Mouse (Mus musculus): ENCODE measurements at regions not wholly inside any gene's neighbourhood (a gene's known extent, or its start where the extent isn't known, plus 50 kb on each side); places are given as distances from the start of the nearest gene placed in this dataset.

GRCm38 (mm10) chr13:37553392-37553791 lies 208.4 kb downstream of the Ly86 start:
- no peak for ATAC-seq
- Histone ChIP-seq H3K9me3 (ENCODE audit: low read length) (no peaks in the 10 kb centered on the region), H3K36me3 (ENCODE audit: insufficient read depth) (no peaks in the 10 kb centered on the region), H3K27ac (ENCODE audit: low read depth, low read length) (no peak overlapping the region), H3K9ac (no peak overlapping the region), H3K4me2 (ENCODE audit: low read depth) (no peak overlapping the region), H3K4me3 (ENCODE audit: low read depth, low read length) (no peak overlapping the region), H3K27me3 (ENCODE audit: insufficient read depth, low read length) (no peaks in the 10 kb centered on the region), H3K4me1 (ENCODE audit: insufficient read depth) (no peaks in the 10 kb centered on the region)
- no peak for DNase-seq
- TF ChIP-seq CTCF (IDR thresholded peaks at IDR 0.05; ENCODE audit: low read depth) = no peak
- 50% methylated on average over 5 of the region's 5 CpGs for WGBS

- 80% methylated on average over 8 of the region's 8 CpGs for WGBS
- Histone ChIP-seq H3K36me3 (ENCODE audit: insufficient read depth) (no peaks in the 10 kb centered on the region), H3K9me3 (ENCODE audit: low read length) (no peaks in the 10 kb centered on the region), H3K9ac (no peak overlapping the region), H3K27ac (ENCODE audit: low read depth, low read length) (no peak overlapping the region), H3K27me3 (ENCODE audit: insufficient read depth, low read length) (no peaks in the 10 kb centered on the region), H3K4me3 (ENCODE audit: low read depth, low read length) (no peak overlapping the region), H3K4me1 (ENCODE audit: insufficient read depth) (no peaks in the 10 kb centered on the region), H3K4me2 (ENCODE audit: low read depth) (no peak overlapping the region)
- no peak for ATAC-seq
- DNase-seq = no peak
- no peak for TF ChIP-seq CTCF (IDR thresholded peaks at IDR 0.05; ENCODE audit: low read depth)
These were observed 212.2 kb downstream of the Ly86 start for GRCm38 (mm10) chr13:37557183-37557582.

GRCm38 (mm10) chr13:37557766-37558165 lies 212.8 kb downstream of the Ly86 start:
- no peak overlapping the region for H3K9ac ChIP-seq
- 80% methylated on average over 5 of the region's 5 CpGs for WGBS
- H3K4me2 ChIP-seq (ENCODE audit: low read depth) = no peak overlapping the region
- no peak for DNase-seq
- no peaks in the 10 kb centered on the region for H3K27me3 ChIP-seq (ENCODE audit: insufficient read depth, low read length)
- ATAC-seq = no peak
- H3K27ac ChIP-seq (ENCODE audit: low read depth, low read length) = no peak overlapping the region
- no peak overlapping the region for H3K4me3 ChIP-seq (ENCODE audit: low read depth, low read length)
- no peaks in the 10 kb centered on the region for H3K4me1 ChIP-seq (ENCODE audit: insufficient read depth)
- TF ChIP-seq CTCF (IDR thresholded peaks at IDR 0.05; ENCODE audit: low read depth) = no peak
- no peaks in the 10 kb centered on the region for H3K9me3 ChIP-seq (ENCODE audit: low read length)
- no peaks in the 10 kb centered on the region for H3K36me3 ChIP-seq (ENCODE audit: insufficient read depth)

- H3K4me3 ChIP-seq (ENCODE audit: low read depth, low read length) = no peak overlapping the region
- no peaks in the 10 kb centered on the region for H3K36me3 ChIP-seq (ENCODE audit: insufficient read depth)
- H3K9me3 ChIP-seq (ENCODE audit: low read length) = no peaks in the 10 kb centered on the region
- no peak overlapping the region for H3K9ac ChIP-seq
- no peak overlapping the region for H3K4me2 ChIP-seq (ENCODE audit: low read depth)
- H3K27me3 ChIP-seq (ENCODE audit: insufficient read depth, low read length) = no peaks in the 10 kb centered on the region
- no peaks in the 10 kb centered on the region for H3K4me1 ChIP-seq (ENCODE audit: insufficient read depth)
- DNase-seq (no peak), ATAC-seq (no peak)
- no peak overlapping the region for H3K27ac ChIP-seq (ENCODE audit: low read depth, low read length)
- TF ChIP-seq CTCF (IDR thresholded peaks at IDR 0.05; ENCODE audit: low read depth) = no peak
- 77% methylated on average over 5 of the region's 5 CpGs for WGBS
These were observed 214.0 kb downstream of the Ly86 start for GRCm38 (mm10) chr13:37559056-37559455.

- Histone ChIP-seq H3K4me1 (ENCODE audit: insufficient read depth) (no peaks in the 10 kb centered on the region), H3K9me3 (ENCODE audit: low read length) (no peaks in the 10 kb centered on the region), H3K27ac (ENCODE audit: low read depth, low read length) (no peak overlapping the region), H3K4me2 (ENCODE audit: low read depth) (no peak overlapping the region), H3K9ac (no peak overlapping the region), H3K27me3 (ENCODE audit: insufficient read depth, low read length) (no peaks in the 10 kb centered on the region), H3K4me3 (ENCODE audit: low read depth, low read length) (no peak overlapping the region), H3K36me3 (ENCODE audit: insufficient read depth) (no peaks in the 10 kb centered on the region)
- TF ChIP-seq CTCF (IDR thresholded peaks at IDR 0.05; ENCODE audit: low read depth) = no peak
- DNase-seq = no peak
- WGBS = 77% methylated on average over 7 of the region's 7 CpGs
- no peak for ATAC-seq
These were observed 214.8 kb downstream of the Ly86 start for GRCm38 (mm10) chr13:37559706-37560313.

GRCm38 (mm10) chr13:37560387-37560786 lies 215.4 kb downstream of the Ly86 start:
- 46% methylated on average over 9 of the region's 9 CpGs for WGBS
- H3K4me1 ChIP-seq (ENCODE audit: insufficient read depth) = no peaks in the 10 kb centered on the region
- DNase-seq (no peak), ATAC-seq (peak; percentile 36; the same call in 1 of the 2 replicates)
- H3K27me3 ChIP-seq (ENCODE audit: insufficient read depth, low read length) = no peaks in the 10 kb centered on the region
- H3K9ac ChIP-seq = no peak overlapping the region
- TF ChIP-seq CTCF (IDR thresholded peaks at IDR 0.05; ENCODE audit: low read depth) = no peak
- H3K27ac ChIP-seq (ENCODE audit: low read depth, low read length) = no peak overlapping the region
- H3K9me3 ChIP-seq (ENCODE audit: low read length) = no peaks in the 10 kb centered on the region
- H3K4me2 ChIP-seq (ENCODE audit: low read depth) = no peak overlapping the region
- no peak overlapping the region for H3K4me3 ChIP-seq (ENCODE audit: low read depth, low read length)
- no peaks in the 10 kb centered on the region for H3K36me3 ChIP-seq (ENCODE audit: insufficient read depth)

- H3K4me2 ChIP-seq (ENCODE audit: low read depth) = no peak overlapping the region
- TF ChIP-seq CTCF (IDR thresholded peaks at IDR 0.05; ENCODE audit: low read depth) = no peak
- H3K9ac ChIP-seq = no peak overlapping the region
- ATAC-seq (no peak), DNase-seq (no peak)
- no peaks in the 10 kb centered on the region for H3K36me3 ChIP-seq (ENCODE audit: insufficient read depth)
- H3K9me3 ChIP-seq (ENCODE audit: low read length) = no peaks in the 10 kb centered on the region
- WGBS = 62% methylated on average over 3 of the region's 3 CpGs
- no peaks in the 10 kb centered on the region for H3K4me1 ChIP-seq (ENCODE audit: insufficient read depth)
- H3K4me3 ChIP-seq (ENCODE audit: low read depth, low read length) = no peak overlapping the region
- no peak overlapping the region for H3K27ac ChIP-seq (ENCODE audit: low read depth, low read length)
- H3K27me3 ChIP-seq (ENCODE audit: insufficient read depth, low read length) = no peaks in the 10 kb centered on the region
These were observed 215.8 kb downstream of the Ly86 start for GRCm38 (mm10) chr13:37560800-37561199.

Data from forebrain, postnatal 0 days (tissue).